Comparison of ENCODE assay signal across 14 mouse cellular contexts in genomic region chr4:151637348-151637747, GRCm38 (mm10).
DNase-seq lines count a peak whose midpoint lies in the region; ATAC-seq lines count a peak whose summit lies in the region.
"Had no signal": no experiment of that assay in that cellular context is flagged by ENCODE, and none has a peak within 500 bp of the region (broad histone marks: within the 10 kb centered on the region; RNA-seq: fewer than 3 reads in every experiment).

No protein-coding gene starts in this region.

- H3K9ac ChIP-seq in heart, embryonic 11.5 days (ENCODE audit: low read depth, low read length): no peak overlapping the region
- H3K9ac ChIP-seq in kidney, embryonic 16.5 days (replicated peaks; ENCODE audit: low read length): no peak overlapping the region
- peak overlapping the region; percentile 28; the same call in 1 of the 2 replicates for H3K9ac ChIP-seq in heart, embryonic 16.5 days (ENCODE audit: low read length)
- H3K9ac ChIP-seq: hindbrain, embryonic 14.5 days; liver, postnatal 0 days had no signal

- H3K4me1 ChIP-seq in heart, embryonic 11.5 days (ENCODE audit: control insufficient read depth, insufficient read depth, low read length): peaks cover 16% of the 10 kb centered on the region
- peaks cover 41% of the 10 kb centered on the region for H3K4me1 ChIP-seq in kidney, embryonic 16.5 days (ENCODE audit: insufficient read depth, low read length)
- H3K4me1 ChIP-seq in heart, embryonic 16.5 days (ENCODE audit: control insufficient read depth, insufficient read depth, low read length): peaks cover 11% of the 10 kb centered on the region

- WGBS in heart, embryonic 11.5 days (ENCODE audit: insufficient replicate concordance): 49% methylated on average over 9 of the region's 9 CpGs
- 30% methylated on average over 9 of the region's 9 CpGs for WGBS in kidney, embryonic 16.5 days
- 44% methylated on average over 9 of the region's 9 CpGs for WGBS in heart, embryonic 16.5 days

- DNase-seq in heart, adult 8-10 months (ENCODE audit: low spot score): no peak
- DNase-seq in kidney, postnatal 25 days: no peak
- peak; percentile 27 for DNase-seq in adrenal gland, postnatal 10 days
- DNase-seq in frontal cortex, postnatal 14 days (ENCODE audit: low spot score in 2 of 2): no peak
- DNase-seq: cerebellum, postnatal 14 days; gastrocnemius, postnatal 14 days; kidney, adult 18-20 months; liver, postnatal 0 days had no signal

- H3K4me3 ChIP-seq in heart, embryonic 11.5 days (ENCODE audit: low read depth, low read length): no peak overlapping the region
- no peak overlapping the region for H3K4me3 ChIP-seq in kidney, embryonic 16.5 days (ENCODE audit: low read length)
- H3K4me3 ChIP-seq in heart, embryonic 16.5 days (ENCODE audit: low read length): no peak overlapping the region
- H3K4me3 ChIP-seq: layer of hippocampus, adult 2 months had no signal

- H3K27me3 ChIP-seq in heart, embryonic 11.5 days (ENCODE audit: control insufficient read depth, insufficient read depth, low read length): peaks cover 10% of the 10 kb centered on the region
- H3K27me3 ChIP-seq in kidney, embryonic 16.5 days (ENCODE audit: insufficient read depth, low read length): peaks cover 2% of the 10 kb centered on the region
- H3K27me3 ChIP-seq in heart, embryonic 16.5 days (ENCODE audit: control insufficient read depth, insufficient read depth, low read length): peaks cover 2% of the 10 kb centered on the region; the same call in 1 of the 2 replicates

- H3K9me3 ChIP-seq in heart, embryonic 11.5 days (replicated peaks; ENCODE audit: control insufficient read depth, low read length): no peaks in the 10 kb centered on the region
- H3K9me3 ChIP-seq in kidney, embryonic 16.5 days (ENCODE audit: low read length): no peaks in the 10 kb centered on the region
- no peaks in the 10 kb centered on the region for H3K9me3 ChIP-seq in heart, embryonic 16.5 days (replicated peaks; ENCODE audit: control insufficient read depth, low read length)

- no peak for ATAC-seq in heart, embryonic 11.5 days (replicated peaks; ENCODE audit: insufficient number of reproducible peaks, low FRiP score, low TSS enrichment)
- peak; percentile 62 for ATAC-seq in kidney, embryonic 16.5 days (ENCODE audit: low FRiP score, low TSS enrichment)
- no peak for ATAC-seq in heart, embryonic 16.5 days (replicated peaks; ENCODE audit: extremely low read depth, insufficient read depth, low FRiP score)
- ATAC-seq in monocyte, adult 5-6 weeks (replicated peaks; ENCODE audit: insufficient number of reproducible peaks, low FRiP score, low TSS enrichment, poor library complexity, severe bottlenecking): no peak
- ATAC-seq: liver, postnatal 0 days had no signal

- H3K36me3 ChIP-seq in heart, embryonic 11.5 days (ENCODE audit: control insufficient read depth, insufficient read depth, low read length): no peaks in the 10 kb centered on the region
- no peaks in the 10 kb centered on the region for H3K36me3 ChIP-seq in kidney, embryonic 16.5 days (ENCODE audit: insufficient read depth, low read length)
- no peaks in the 10 kb centered on the region for H3K36me3 ChIP-seq in heart, embryonic 16.5 days (ENCODE audit: control insufficient read depth, insufficient read depth)

- no peak overlapping the region for H3K27ac ChIP-seq in heart, embryonic 11.5 days (ENCODE audit: low read depth, low read length)
- no peak overlapping the region for H3K27ac ChIP-seq in kidney, embryonic 16.5 days (ENCODE audit: low read length)
- no peak overlapping the region for H3K27ac ChIP-seq in heart, embryonic 16.5 days (ENCODE audit: low read length)
- H3K27ac ChIP-seq: hindbrain, embryonic 14.5 days; layer of hippocampus, adult 2 months had no signal

- peak overlapping the region; percentile 16; the same call in 1 of the 2 replicates for H3K4me2 ChIP-seq in heart, embryonic 11.5 days
- H3K4me2 ChIP-seq in kidney, embryonic 16.5 days (replicated peaks; ENCODE audit: low read depth, low read length): peak overlapping the region; percentile 6; the same call in 1 of the 2 replicates
- 0 out of 2 replicates have a peak overlapping the region, but pooled peaks have one; percentile 17 for H3K4me2 ChIP-seq in heart, embryonic 16.5 days (ENCODE audit: low read depth, low read length)
- H3K4me2 ChIP-seq: hindbrain, embryonic 14.5 days had no signal
